Mouse (Mus musculus): ENCODE data around the gene Ndufa11.
A peak's percentile ranks its signal among the peaks of the same experiment; 100 is the strongest.

GRCm38 (mm10) chr17:56716655-56717362 is 758 bp upstream of the Ndufa11 start:
- no peak; the same call in 1 of the 2 replicates for TF ChIP-seq CTCF (IDR thresholded peaks at IDR 0.05; ENCODE audit: control insufficient read depth, insufficient read depth, insufficient replicate concordance, low read depth, low read length)
- peak; percentile 77 for TF ChIP-seq POLR2A (IDR thresholded peaks at IDR 0.05; ENCODE audit: control insufficient read depth, low read depth, low read length)

Measured in testis, adult 2 months (tissue).